Mouse (Mus musculus) limb, embryonic 11.5 days (tissue): ENCODE data around the gene Dcp1b. TPM values are rescaled to one million over a fixed set of nuclear protein-coding genes. Genes with fewer than 3 reads are reported as not detected.
A peak's percentile ranks its signal among the peaks of the same experiment; 100 is the strongest.

Experiments used
- ATAC-seq: fragments of 200-750 bp; cut with Nextera tagmentation; 2 replicates; pipeline ENCODE4 v1.8.0; 2017; ENCODE audit warnings: low read depth; ENCODE audit not compliant: insufficient number of reproducible peaks, low FRiP score, low TSS enrichment
- DNase-seq: peaks from one replicate; pipeline ENCODE4 v3.0.0-alpha.2; 2015; ENCODE audit warnings: low spot score
- H3K27ac ChIP-seq: fragments of 300-500 bp; sonication (generic); replicated peaks from 2 replicates; pipeline ENCODE4 v1.5.1; 2014; ENCODE audit warnings: low read depth, mild to moderate bottlenecking, low read length
- H3K27me3 ChIP-seq: fragments of 300-500 bp; sonication (generic); 2 replicates; pipeline ENCODE4 v1.6.1; 2014; ENCODE audit warnings: mild to moderate bottlenecking, low read length, mixed read lengths; ENCODE audit not compliant: control insufficient read depth, insufficient read depth
- H3K36me3 ChIP-seq: fragments of 300-500 bp; sonication (generic); 2 replicates; pipeline ENCODE4 v1.6.1; 2014; ENCODE audit warnings: mild to moderate bottlenecking, low read length, moderate library complexity, mixed read lengths; ENCODE audit not compliant: control insufficient read depth, insufficient read depth
- H3K4me1 ChIP-seq: fragments of 300-500 bp; sonication (generic); 2 replicates; pipeline ENCODE4 v1.6.1; 2014; ENCODE audit warnings: low read length, mixed read lengths; ENCODE audit not compliant: control insufficient read depth, insufficient read depth
- H3K4me2 ChIP-seq: fragments of 300-500 bp; sonication (generic); 2 replicates; pipeline ENCODE4 v1.6.1; 2014; ENCODE audit warnings: low read depth, mild to moderate bottlenecking, moderate library complexity; ENCODE audit not compliant: severe bottlenecking
- H3K4me3 ChIP-seq: fragments of 300-500 bp; sonication (generic); 2 replicates; pipeline ENCODE4 v1.5.1; 2014; ENCODE audit warnings: low read depth, low read length
- H3K9ac ChIP-seq: fragments of 300-500 bp; sonication (generic); 2 replicates; pipeline ENCODE4 v1.6.1; 2014; ENCODE audit warnings: mild to moderate bottlenecking, low read length
- H3K9me3 ChIP-seq: fragments of 300-500 bp; sonication (generic); 2 replicates; pipeline ENCODE4 v1.6.1; 2016; ENCODE audit warnings: low read length; ENCODE audit not compliant: control insufficient read depth
- WGBS: fragments of 180-500 bp; shearing (Covaris S2); extraction: QIAGEN DNeasy Blood & Tissue Kit; methylation state at CpG from one replicate; pipeline ENCODE4 v1.1.7; 2014; 5-methylcytosine and 5-hydroxymethylcytosine counted together
- polyA plus RNA-seq: library from polyadenylated mRNA; unstranded; fragments of >200 nt; fragmentation: Nextera tagmentation; extraction: Ambion mirVana; gene quantifications from 2 replicates; pipeline ENCODE4 v1.2.1, GENCODE M21; 2014

Dcp1b gene
- 6.4 and 7.9 TPM in 2 replicates for polyA plus RNA-seq

GRCm38 (mm10) chr6:119175078-119175853 is at the start of gene Dcp1b:
Dcp1b (plus strand) TSS chr6:119175253.
- Histone ChIP-seq H3K36me3 (no peaks in the 10 kb centered on the region), H3K4me3 (peak within 1 kb of the TSS; percentile 71), H3K9me3 (no peaks in the 10 kb centered on the region), H3K27ac (peak within 1 kb of the TSS; percentile 60; the same call in 1 of the 2 replicates), H3K9ac (peak within 1 kb of the TSS; percentile 68), H3K4me1 (no peaks in the 10 kb centered on the region), H3K4me2 (peak within 1 kb of the TSS; percentile 60), H3K27me3 (no peaks in the 10 kb centered on the region)
- under 1% methylated on average over 61 of the region's 65 CpGs for WGBS
- peak; percentile 90 for ATAC-seq
- DNase-seq, result peak; percentile 95

- no peaks in the 10 kb centered on the region for H3K4me1 ChIP-seq
- H3K9ac ChIP-seq, result no peak overlapping the region
- no peak for DNase-seq
- H3K36me3 ChIP-seq, result no peaks in the 10 kb centered on the region
- no peaks in the 10 kb centered on the region for H3K9me3 ChIP-seq
- H3K4me2 ChIP-seq, result no peak overlapping the region
- H3K27ac ChIP-seq, result no peak overlapping the region
- 94% methylated on average over 3 of the region's 3 CpGs for WGBS
- H3K27me3 ChIP-seq, result no peaks in the 10 kb centered on the region
- ATAC-seq, result no peak
- H3K4me3 ChIP-seq, result no peak overlapping the region
Observed at GRCm38 (mm10) chr6:119126991-119127390, 48.1 kb upstream of the Dcp1b start.

GRCm38 (mm10) chr6:119128076-119128475 is 47.0 kb upstream of the Dcp1b start:
- WGBS, result 94% methylated on average over 1 of the region's 1 CpGs
- H3K4me3 ChIP-seq, result no peak overlapping the region
- no peak overlapping the region for H3K4me2 ChIP-seq
- DNase-seq (no peak), ATAC-seq (no peak)
- H3K27me3 ChIP-seq, result no peaks in the 10 kb centered on the region
- no peaks in the 10 kb centered on the region for H3K36me3 ChIP-seq
- H3K4me1 ChIP-seq, result no peaks in the 10 kb centered on the region
- no peaks in the 10 kb centered on the region for H3K9me3 ChIP-seq
- H3K9ac ChIP-seq, result no peak overlapping the region
- H3K27ac ChIP-seq, result no peak overlapping the region

GRCm38 (mm10) chr6:119128521-119128920 is 46.5 kb upstream of the Dcp1b start:
- no peak overlapping the region for H3K4me2 ChIP-seq
- no peak overlapping the region for H3K27ac ChIP-seq
- H3K36me3 ChIP-seq, result no peaks in the 10 kb centered on the region
- no peaks in the 10 kb centered on the region for H3K9me3 ChIP-seq
- no peaks in the 10 kb centered on the region for H3K4me1 ChIP-seq
- H3K27me3 ChIP-seq, result no peaks in the 10 kb centered on the region
- H3K4me3 ChIP-seq, result no peak overlapping the region
- ATAC-seq (no peak), DNase-seq (no peak)
- no peak overlapping the region for H3K9ac ChIP-seq
- WGBS, result 90% methylated on average over 8 of the region's 8 CpGs

- Histone ChIP-seq H3K4me3 (no peak overlapping the region), H3K36me3 (no peaks in the 10 kb centered on the region), H3K9ac (no peak overlapping the region), H3K27ac (no peak overlapping the region), H3K9me3 (no peaks in the 10 kb centered on the region), H3K27me3 (no peaks in the 10 kb centered on the region), H3K4me1 (no peaks in the 10 kb centered on the region), H3K4me2 (no peak overlapping the region)
- WGBS, result 83% methylated on average over 5 of the region's 5 CpGs
- DNase-seq, result no peak
- no peak for ATAC-seq
Observed at GRCm38 (mm10) chr6:119129664-119130063, 45.4 kb upstream of the Dcp1b start.

- DNase-seq, result no peak
- no peak overlapping the region for H3K4me3 ChIP-seq
- ATAC-seq, result no peak
- no peak overlapping the region for H3K9ac ChIP-seq
- H3K27ac ChIP-seq, result no peak overlapping the region
- no peaks in the 10 kb centered on the region for H3K9me3 ChIP-seq
- H3K27me3 ChIP-seq, result no peaks in the 10 kb centered on the region
- H3K36me3 ChIP-seq, result no peaks in the 10 kb centered on the region
- no peaks in the 10 kb centered on the region for H3K4me1 ChIP-seq
- 86% methylated on average over 8 of the region's 8 CpGs for WGBS
- H3K4me2 ChIP-seq, result no peak overlapping the region
Observed at GRCm38 (mm10) chr6:119132111-119132735, 42.8 kb upstream of the Dcp1b start.

GRCm38 (mm10) chr6:119132863-119133262 is 42.2 kb upstream of the Dcp1b start:
- WGBS, result 91% methylated on average over 4 of the region's 4 CpGs
- Histone ChIP-seq H3K36me3 (no peaks in the 10 kb centered on the region), H3K9ac (no peak overlapping the region), H3K27ac (no peak overlapping the region), H3K4me2 (no peak overlapping the region), H3K27me3 (no peaks in the 10 kb centered on the region), H3K9me3 (no peaks in the 10 kb centered on the region), H3K4me1 (no peaks in the 10 kb centered on the region), H3K4me3 (no peak overlapping the region)
- peak; percentile 0 for DNase-seq
- no peak for ATAC-seq

GRCm38 (mm10) chr6:119137768-119138167 is 37.3 kb upstream of the Dcp1b start:
- no peaks in the 10 kb centered on the region for H3K9me3 ChIP-seq
- H3K27ac ChIP-seq, result no peak overlapping the region
- DNase-seq (peak; percentile 13), ATAC-seq (no peak)
- H3K4me3 ChIP-seq, result no peak overlapping the region
- 89% methylated on average over 10 of the region's 10 CpGs for WGBS
- H3K27me3 ChIP-seq, result no peaks in the 10 kb centered on the region
- no peak overlapping the region for H3K9ac ChIP-seq
- H3K4me2 ChIP-seq, result no peak overlapping the region
- H3K36me3 ChIP-seq, result no peaks in the 10 kb centered on the region
- no peaks in the 10 kb centered on the region for H3K4me1 ChIP-seq
